Mouse (Mus musculus): ENCODE data around the gene Bmp6. TPM values are rescaled to one million over a fixed set of nuclear protein-coding genes. Genes with fewer than 3 reads are reported as not detected.

The Bmp6 gene
- polyA plus RNA-seq, 1 experiment from 2014 or later: 1.1 TPM

DNA sequence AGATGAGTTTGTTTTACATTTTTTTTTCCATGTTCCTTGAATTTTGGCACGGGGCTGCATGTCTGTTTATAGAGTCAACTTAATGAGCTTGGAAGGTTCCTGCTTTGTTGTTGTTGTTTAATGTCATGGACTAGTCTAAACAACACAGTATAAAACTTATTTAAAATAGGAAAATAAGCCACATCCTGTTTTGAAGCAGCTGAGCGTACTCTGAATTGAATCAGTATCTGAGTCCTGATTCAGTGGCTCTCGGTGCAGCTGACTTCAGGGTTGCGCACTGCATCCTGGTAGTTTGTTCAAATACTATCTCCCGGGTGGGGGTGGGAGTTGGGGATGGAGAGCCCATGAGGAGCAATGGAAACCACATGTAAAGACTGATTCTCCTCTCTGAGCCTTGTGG is 48.5 kb downstream of the Bmp6 start:
- Histone ChIP-seq H3K27me3 (replicated peaks; ENCODE audit: control insufficient read depth, insufficient read depth, low read length) (no peaks in the 10 kb centered on the region), H3K9me3 (ENCODE audit: control insufficient read depth) (no peaks in the 10 kb centered on the region), H3K27ac (ENCODE audit: low read depth, low read length) (no peak overlapping the region), H3K9ac (ENCODE audit: low read depth, low read length) (no peak overlapping the region), H3K4me1 (replicated peaks; ENCODE audit: control insufficient read depth, insufficient read depth, low read length) (no peaks in the 10 kb centered on the region), H3K4me2 (replicated peaks; ENCODE audit: low read depth) (no peak overlapping the region), H3K36me3 (ENCODE audit: control insufficient read depth, insufficient read depth) (no peaks in the 10 kb centered on the region), H3K4me3 (ENCODE audit: low read depth, low read length) (no peak overlapping the region)
- TF ChIP-seq CTCF (IDR thresholded peaks at IDR 0.05; ENCODE audit: low read depth): no peak
- WGBS: 68% methylated on average over 5 of the region's 5 CpGs
- ATAC-seq: no peak

DNA sequence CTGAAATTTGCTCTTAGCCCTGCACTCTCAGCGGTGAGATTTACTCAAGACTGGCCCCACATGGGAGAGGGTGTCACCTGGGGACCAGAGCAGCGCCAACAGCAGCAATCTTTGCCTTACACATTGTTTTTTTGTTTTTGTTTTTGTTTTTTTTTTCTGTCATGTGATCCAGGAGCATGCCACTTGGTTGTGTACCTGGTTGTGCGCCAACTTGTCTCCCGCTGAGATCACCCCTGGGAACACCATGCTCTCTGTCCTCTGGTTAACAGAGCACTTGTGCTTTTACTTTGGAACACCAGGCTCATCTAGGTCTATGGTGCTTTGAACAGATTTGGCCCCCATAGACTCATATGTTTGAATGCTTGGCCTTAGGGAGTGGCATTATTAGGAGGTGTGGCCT is 50.1 kb downstream of the Bmp6 start:
- Histone ChIP-seq H3K36me3 (ENCODE audit: control insufficient read depth, insufficient read depth) (no peaks in the 10 kb centered on the region), H3K4me1 (replicated peaks; ENCODE audit: control insufficient read depth, insufficient read depth, low read length) (no peaks in the 10 kb centered on the region), H3K27ac (ENCODE audit: low read depth, low read length) (no peak overlapping the region), H3K9me3 (ENCODE audit: control insufficient read depth) (no peaks in the 10 kb centered on the region), H3K9ac (ENCODE audit: low read depth, low read length) (no peak overlapping the region), H3K27me3 (replicated peaks; ENCODE audit: control insufficient read depth, insufficient read depth, low read length) (no peaks in the 10 kb centered on the region), H3K4me2 (replicated peaks; ENCODE audit: low read depth) (no peak overlapping the region), H3K4me3 (ENCODE audit: low read depth, low read length) (no peak overlapping the region)
- 96% methylated on average over 4 of the region's 4 CpGs for WGBS
- TF ChIP-seq CTCF (IDR thresholded peaks at IDR 0.05; ENCODE audit: low read depth): no peak
- ATAC-seq: no peak

DNA sequence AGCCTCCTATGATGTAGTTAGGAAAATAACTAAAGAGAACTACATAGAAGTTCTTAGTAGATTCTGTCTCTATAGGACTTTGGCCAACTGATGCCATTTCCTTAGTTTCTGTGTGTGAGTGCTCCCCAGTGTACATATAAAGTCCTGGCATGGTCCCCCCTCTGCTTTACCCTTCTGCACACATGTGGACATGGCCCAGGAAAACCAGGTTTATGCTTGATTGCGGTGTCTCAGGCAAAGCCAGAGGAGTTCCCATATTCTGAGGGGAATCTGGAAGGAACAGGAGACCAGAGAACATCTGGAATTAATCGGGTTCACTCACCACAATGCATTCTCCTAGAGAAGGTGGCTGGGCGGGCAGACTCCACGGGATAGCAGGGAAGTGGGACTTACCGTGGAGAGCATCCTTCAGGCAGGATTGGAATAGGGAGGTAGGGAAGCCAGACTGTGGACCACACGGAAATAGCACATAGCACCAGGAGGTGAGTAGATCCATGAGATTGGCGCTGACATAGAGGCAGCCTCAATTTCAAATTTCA is 52.2 kb downstream of the Bmp6 start:
- H3K4me2 ChIP-seq (replicated peaks; ENCODE audit: low read depth): no peak overlapping the region
- H3K27ac ChIP-seq (ENCODE audit: low read depth, low read length): no peak overlapping the region
- 87% methylated on average over 7 of the region's 7 CpGs for WGBS
- H3K9me3 ChIP-seq (ENCODE audit: control insufficient read depth): no peaks in the 10 kb centered on the region
- H3K27me3 ChIP-seq (replicated peaks; ENCODE audit: control insufficient read depth, insufficient read depth, low read length): no peaks in the 10 kb centered on the region
- ATAC-seq: no peak
- H3K9ac ChIP-seq (ENCODE audit: low read depth, low read length): no peak overlapping the region
- H3K4me1 ChIP-seq (replicated peaks; ENCODE audit: control insufficient read depth, insufficient read depth, low read length): no peaks in the 10 kb centered on the region
- no peak overlapping the region for H3K4me3 ChIP-seq (ENCODE audit: low read depth, low read length)
- no peak for TF ChIP-seq CTCF (IDR thresholded peaks at IDR 0.05; ENCODE audit: low read depth)
- H3K36me3 ChIP-seq (ENCODE audit: control insufficient read depth, insufficient read depth): no peaks in the 10 kb centered on the region

DNA sequence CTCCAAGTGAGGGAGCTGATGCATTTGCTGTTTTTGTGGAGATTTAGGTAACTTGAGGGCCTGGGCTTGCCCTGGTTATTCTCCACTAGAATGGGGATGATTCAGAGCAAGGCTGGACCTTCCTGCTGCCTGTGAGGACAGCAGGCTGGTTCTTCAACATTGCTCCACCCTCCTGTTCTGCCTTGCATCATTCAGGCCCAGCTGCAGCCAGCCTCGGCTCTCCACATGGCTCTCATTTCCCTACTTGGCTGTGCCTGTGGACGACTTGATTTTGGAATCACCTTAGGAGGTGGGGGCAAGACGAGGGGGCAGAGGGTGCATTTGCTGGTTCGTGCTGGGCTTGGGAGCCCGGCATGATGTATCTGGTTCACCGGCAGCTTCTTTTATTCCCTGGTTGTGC is 53.8 kb downstream of the Bmp6 start:
- H3K4me1 ChIP-seq (replicated peaks; ENCODE audit: control insufficient read depth, insufficient read depth, low read length): no peaks in the 10 kb centered on the region
- H3K36me3 ChIP-seq (ENCODE audit: control insufficient read depth, insufficient read depth): no peaks in the 10 kb centered on the region
- no peak overlapping the region for H3K27ac ChIP-seq (ENCODE audit: low read depth, low read length)
- TF ChIP-seq CTCF (IDR thresholded peaks at IDR 0.05; ENCODE audit: low read depth): no peak
- ATAC-seq: no peak
- no peak overlapping the region for H3K4me3 ChIP-seq (ENCODE audit: low read depth, low read length)
- 75% methylated on average over 6 of the region's 6 CpGs for WGBS
- no peak overlapping the region for H3K4me2 ChIP-seq (replicated peaks; ENCODE audit: low read depth)
- no peaks in the 10 kb centered on the region for H3K9me3 ChIP-seq (ENCODE audit: control insufficient read depth)
- no peaks in the 10 kb centered on the region for H3K27me3 ChIP-seq (replicated peaks; ENCODE audit: control insufficient read depth, insufficient read depth, low read length)
- no peak overlapping the region for H3K9ac ChIP-seq (ENCODE audit: low read depth, low read length)

DNA sequence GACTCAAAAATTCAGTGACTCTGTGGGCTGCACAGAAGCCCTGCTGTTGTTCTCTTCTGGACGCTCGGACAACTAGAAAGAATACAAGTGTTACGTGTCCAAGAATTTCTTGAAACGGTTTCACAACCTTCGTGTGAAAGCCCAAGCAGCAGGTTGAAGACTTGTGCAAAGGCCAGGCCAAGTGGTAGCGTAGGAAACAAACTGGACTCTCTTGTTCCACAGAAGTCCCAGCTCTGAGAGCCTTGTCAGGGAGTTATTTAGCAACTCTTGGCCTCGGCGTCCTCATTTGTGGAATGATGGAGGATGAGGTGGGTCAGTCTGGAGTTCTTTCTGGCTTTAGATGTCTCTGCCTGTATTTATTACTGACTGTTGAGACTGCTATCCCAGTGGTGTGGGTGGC is 55.8 kb downstream of the Bmp6 start:
- Histone ChIP-seq H3K4me3 (ENCODE audit: low read depth, low read length) (no peak overlapping the region), H3K9me3 (ENCODE audit: control insufficient read depth) (no peaks in the 10 kb centered on the region), H3K36me3 (ENCODE audit: control insufficient read depth, insufficient read depth) (no peaks in the 10 kb centered on the region), H3K4me1 (replicated peaks; ENCODE audit: control insufficient read depth, insufficient read depth, low read length) (no peaks in the 10 kb centered on the region), H3K9ac (ENCODE audit: low read depth, low read length) (no peak overlapping the region), H3K27ac (ENCODE audit: low read depth, low read length) (no peak overlapping the region), H3K27me3 (replicated peaks; ENCODE audit: control insufficient read depth, insufficient read depth, low read length) (no peaks in the 10 kb centered on the region), H3K4me2 (replicated peaks; ENCODE audit: low read depth) (no peak overlapping the region)
- 90% methylated on average over 8 of the region's 8 CpGs for WGBS
- no peak for TF ChIP-seq CTCF (IDR thresholded peaks at IDR 0.05; ENCODE audit: low read depth)
- ATAC-seq: no peak

DNA sequence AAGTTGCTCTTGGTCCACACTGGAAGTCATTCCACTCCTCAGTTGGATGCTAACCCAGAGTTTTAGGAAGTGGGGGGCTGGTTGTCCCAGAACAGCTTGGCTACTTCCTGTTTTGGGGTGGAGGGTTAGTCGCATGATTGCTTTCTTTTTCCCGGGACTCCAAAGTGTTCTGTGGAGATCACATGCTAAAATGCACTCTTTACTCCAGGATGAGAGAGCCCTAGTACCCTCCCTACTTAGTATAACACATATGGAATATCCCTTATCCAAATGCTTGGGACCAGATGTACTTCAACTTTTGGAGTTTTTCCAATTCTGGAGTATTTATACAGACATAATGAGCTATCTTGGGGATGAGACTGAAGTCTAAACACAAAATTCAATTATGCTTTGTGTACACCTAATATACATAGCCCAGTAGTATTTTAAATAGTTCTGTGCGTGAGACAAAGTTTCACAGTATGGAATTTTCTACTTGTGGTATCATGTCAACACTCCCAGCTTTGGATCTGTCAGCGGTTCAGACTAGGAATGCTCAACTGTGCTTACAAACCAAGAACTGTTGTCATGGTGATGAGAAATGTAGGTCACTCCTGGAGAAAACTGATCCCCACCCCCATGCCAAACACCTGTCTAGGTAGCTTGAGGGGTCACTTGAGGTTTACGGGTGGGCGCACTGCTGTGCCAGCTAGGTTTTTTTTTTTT is 62.9 kb downstream of the Bmp6 start:
- H3K9ac ChIP-seq (ENCODE audit: low read depth, low read length): no peak overlapping the region
- H3K4me3 ChIP-seq (ENCODE audit: low read depth, low read length): no peak overlapping the region
- H3K27me3 ChIP-seq (replicated peaks; ENCODE audit: control insufficient read depth, insufficient read depth, low read length): no peaks in the 10 kb centered on the region
- no peaks in the 10 kb centered on the region for H3K36me3 ChIP-seq (ENCODE audit: control insufficient read depth, insufficient read depth)
- H3K4me1 ChIP-seq (replicated peaks; ENCODE audit: control insufficient read depth, insufficient read depth, low read length): no peaks in the 10 kb centered on the region
- TF ChIP-seq CTCF (IDR thresholded peaks at IDR 0.05; ENCODE audit: low read depth): no peak
- H3K27ac ChIP-seq (ENCODE audit: low read depth, low read length): no peak overlapping the region
- H3K9me3 ChIP-seq (ENCODE audit: control insufficient read depth): no peaks in the 10 kb centered on the region
- ATAC-seq: no peak
- 62% methylated on average over 6 of the region's 6 CpGs for WGBS
- no peak overlapping the region for H3K4me2 ChIP-seq (replicated peaks; ENCODE audit: low read depth)
